Mouse (Mus musculus): ENCODE measurements around the gene Olfr974. TPM values are rescaled to one million over a fixed set of nuclear protein-coding genes. Genes with fewer than 3 reads are reported as not detected.
"Not testable (repeated sequence)": the region's sequence is repeated elsewhere in the genome, so short reads cannot be mapped to it uniquely, and the experiment has no call there.

The Olfr974 gene
- not detected in 2 replicates for polyA plus RNA-seq (2015; fragmentation: Nextera tagmentation; extraction: Ambion mirVana)

DNA sequence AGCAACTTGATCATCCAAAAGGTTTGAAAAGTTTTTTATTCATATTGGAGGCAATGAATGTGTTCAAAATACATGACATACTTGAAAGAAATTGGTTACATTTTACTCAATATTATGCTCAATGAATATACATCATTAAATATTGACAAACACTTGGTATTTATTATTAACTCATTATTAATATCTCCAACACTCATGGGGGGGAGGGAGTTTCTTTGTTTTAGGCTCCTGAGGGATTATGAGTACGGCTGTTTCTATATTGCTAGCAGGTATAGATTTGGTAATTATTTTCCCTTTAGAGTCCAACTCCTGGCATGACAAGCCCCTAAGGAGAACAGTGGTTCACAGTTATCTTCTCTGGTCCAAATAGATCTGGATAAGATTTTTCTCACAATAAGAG, at the start of gene Olfr974:
Gene Olfr974, plus strand, starts transcription at position 301 of the 400 bp plus-strand sequence.
- 83% methylated on average over 1 of the region's 1 CpGs for WGBS
- ATAC-seq (ENCODE audit: low FRiP score), result no peak
- no peak within 1 kb of the TSS for H3K4me3 ChIP-seq
- H3K9ac ChIP-seq, result no peak within 1 kb of the TSS
- H3K27me3 ChIP-seq, result no peaks in the 10 kb centered on the region
- H3K4me1 ChIP-seq (replicated peaks), result no peaks in the 10 kb centered on the region
- no peak within 1 kb of the TSS for H3K4me2 ChIP-seq
- no peaks in the 10 kb centered on the region for H3K36me3 ChIP-seq
- peaks cover 2% of the 10 kb centered on the region; the same call in 1 of the 2 replicates for H3K9me3 ChIP-seq
- H3K27ac ChIP-seq, result no peak within 1 kb of the TSS

- Histone ChIP-seq H3K9me3 (no peaks in the 10 kb centered on the region), H3K36me3 (no peaks in the 10 kb centered on the region), H3K27ac (no peak overlapping the region), H3K9ac (no peak overlapping the region), H3K4me1 (replicated peaks) (no peaks in the 10 kb centered on the region), H3K4me2 (no peak overlapping the region), H3K27me3 (no peaks in the 10 kb centered on the region), H3K4me3 (no peak overlapping the region)
- 77% methylated on average over 6 of the region's 6 CpGs for WGBS
- ATAC-seq (ENCODE audit: low FRiP score), result no peak
Measured at GRCm38 (mm10) chr9:39905106-39905505, 32.2 kb upstream of the Olfr974 start.

GRCm38 (mm10) chr9:39907036-39907435, 30.3 kb upstream of the Olfr974 start, which contains the start of gene Olfr229:
Gene Olfr229, plus strand, starts transcription at chr9:39907336.
- no peak within 1 kb of the TSS for H3K27ac ChIP-seq
- 80% methylated on average over 2 of the region's 2 CpGs for whole genome bisulfite sequencing
- H3K9ac ChIP-seq, result no peak within 1 kb of the TSS
- H3K4me2 ChIP-seq, result no peak within 1 kb of the TSS
- ATAC-seq (ENCODE audit: low FRiP score), result no peak
- H3K27me3 ChIP-seq, result no peaks in the 10 kb centered on the region
- H3K9me3 ChIP-seq, result no peaks in the 10 kb centered on the region
- H3K36me3 ChIP-seq, result no peaks in the 10 kb centered on the region
- no peak within 1 kb of the TSS for H3K4me3 ChIP-seq
- H3K4me1 ChIP-seq (replicated peaks), result no peaks in the 10 kb centered on the region

DNA sequence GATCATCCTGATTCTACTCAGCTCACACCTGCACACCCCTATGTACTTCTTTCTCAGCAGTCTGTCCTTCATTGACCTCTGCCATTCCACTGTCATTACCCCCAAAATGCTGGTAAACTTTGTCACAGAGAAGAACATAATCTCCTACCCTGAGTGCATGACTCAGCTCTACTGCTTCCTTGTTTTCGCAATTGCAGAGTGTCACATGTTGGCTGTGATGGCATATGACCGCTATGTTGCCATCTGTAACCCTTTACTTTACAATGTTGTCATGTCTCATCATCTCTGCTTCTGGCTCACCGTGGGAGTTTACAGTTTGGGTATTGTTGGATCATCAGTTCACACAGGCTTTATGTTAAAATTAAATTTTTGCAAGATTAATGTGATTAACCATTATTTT, 27.4 kb upstream of the Olfr974 start:
- Histone ChIP-seq H3K4me3 (no peak overlapping the region), H3K9ac (no peak overlapping the region), H3K4me1 (replicated peaks) (no peaks in the 10 kb centered on the region), H3K27ac (no peak overlapping the region), H3K27me3 (no peaks in the 10 kb centered on the region), H3K9me3 (no peaks in the 10 kb centered on the region), H3K4me2 (no peak overlapping the region), H3K36me3 (no peaks in the 10 kb centered on the region)
- ATAC-seq (ENCODE audit: low FRiP score), result no peak
- WGBS, result 93% methylated on average over 3 of the region's 3 CpGs

DNA sequence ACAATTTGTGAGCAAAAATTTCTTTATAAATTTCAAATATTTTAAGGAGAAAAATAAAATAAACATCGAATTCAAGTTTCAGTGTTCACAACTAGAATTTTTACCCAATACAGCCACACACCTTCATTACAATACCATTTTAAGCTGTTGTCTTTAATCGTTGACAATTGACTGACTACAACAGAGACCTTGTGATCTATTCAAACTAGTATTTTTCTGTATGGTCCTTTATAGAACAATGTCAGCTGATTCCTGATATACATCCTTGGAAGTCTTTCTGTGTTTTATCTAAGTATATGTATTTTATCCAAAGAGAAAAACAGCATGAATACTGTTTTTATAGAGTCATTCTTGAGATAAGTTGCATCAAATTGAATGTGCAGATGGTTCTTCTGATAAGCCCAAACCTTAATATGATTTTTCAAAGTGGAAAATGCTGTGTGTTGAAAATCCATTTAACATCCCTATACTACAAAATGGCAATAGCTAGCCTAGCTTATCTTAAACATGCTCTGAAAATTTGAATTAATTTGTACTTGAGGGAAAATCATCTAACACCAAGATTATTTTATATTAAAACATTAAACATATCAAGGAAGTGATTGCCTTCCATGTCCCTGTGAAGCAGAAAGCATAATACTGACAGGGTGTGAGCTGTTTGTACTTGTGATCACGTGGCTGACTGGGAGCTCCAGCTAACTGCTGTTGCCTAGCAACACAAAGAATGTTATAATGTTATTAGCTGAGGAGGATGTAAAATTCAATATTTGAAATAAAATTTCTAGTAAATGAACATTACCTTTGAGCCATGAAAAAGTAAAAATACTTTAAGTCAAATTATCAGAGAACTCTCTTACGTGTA, 9.1 kb upstream of the Olfr974 start:
- not testable (repeated sequence) for H3K27me3 ChIP-seq; H3K9me3 ChIP-seq; H3K4me1 ChIP-seq (replicated peaks); H3K27ac ChIP-seq; H3K9ac ChIP-seq; H3K4me2 ChIP-seq; H3K36me3 ChIP-seq; H3K4me3 ChIP-seq
- peak; percentile 87 for ATAC-seq (ENCODE audit: low FRiP score)
- no CpG with 5 or more reads among the region's 4 CpGs for WGBS

DNA sequence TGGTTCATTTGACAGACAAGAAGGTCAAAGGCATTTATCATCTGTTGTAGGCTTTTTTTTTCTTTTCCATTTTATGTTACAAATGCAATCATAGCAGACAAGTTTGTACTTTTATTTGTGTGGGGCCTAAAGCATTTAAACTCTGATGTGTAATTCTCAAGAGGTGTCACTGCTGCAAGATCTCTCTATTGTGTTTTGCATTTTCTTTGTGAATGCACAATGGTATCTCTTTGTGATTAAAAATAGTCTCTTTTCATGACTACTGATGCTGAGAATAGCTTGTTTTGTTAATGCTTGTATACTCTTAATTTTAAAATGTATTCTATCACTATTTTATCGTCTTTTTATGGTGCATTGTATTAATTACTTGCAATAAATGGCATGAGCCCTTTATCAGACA, 8.5 kb upstream of the Olfr974 start:
- H3K9ac ChIP-seq, H3K4me3 ChIP-seq: not testable (repeated sequence)
- ATAC-seq (ENCODE audit: low FRiP score), result peak; percentile 13; the same call in 1 of the 2 replicates

DNA sequence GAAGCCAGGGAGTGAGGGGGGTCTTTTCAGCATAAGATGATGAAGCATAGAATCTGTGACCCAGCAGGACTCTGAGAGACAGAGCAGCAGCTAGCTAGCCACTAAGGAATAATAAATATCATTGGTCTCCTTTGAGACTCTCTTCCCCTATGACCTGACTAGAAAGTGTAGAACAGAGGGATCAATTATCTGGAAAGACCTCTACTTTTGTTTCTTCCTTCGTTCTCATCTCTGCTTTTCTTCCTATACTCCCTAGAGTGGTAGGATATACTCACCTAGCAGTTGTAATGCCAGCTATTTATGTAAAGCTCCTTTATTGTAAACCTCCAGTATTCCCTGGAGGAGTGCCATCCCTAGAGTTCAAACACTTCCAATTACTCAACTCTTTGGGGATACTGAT, 14.6 kb downstream of the Olfr974 start, which contains the start of gene Olfr975:
Gene Olfr975, minus strand, starts transcription at position 101 of the 400 bp plus-strand sequence.
- H3K36me3 ChIP-seq, result no peaks in the 10 kb centered on the region
- no peak within 1 kb of the TSS for H3K4me2 ChIP-seq
- H3K27ac ChIP-seq, result no peak within 1 kb of the TSS
- H3K4me1 ChIP-seq (replicated peaks), result no peaks in the 10 kb centered on the region
- no peak within 1 kb of the TSS for H3K9ac ChIP-seq
- no peaks in the 10 kb centered on the region for H3K9me3 ChIP-seq
- no peak within 1 kb of the TSS for H3K4me3 ChIP-seq
- 67% methylated on average over 1 of the region's 1 CpGs for WGBS
- H3K27me3 ChIP-seq, result no peaks in the 10 kb centered on the region
- ATAC-seq (ENCODE audit: low FRiP score), result no peak

More for the DNA sequence above, 8.5 kb upstream of the Olfr974 start:
- H3K4me1 ChIP-seq (replicated peaks); H3K27ac ChIP-seq; H3K36me3 ChIP-seq; H3K9me3 ChIP-seq; H3K27me3 ChIP-seq; H3K4me2 ChIP-seq: not testable (repeated sequence)
- WGBS, result 55% methylated on average over 1 of the region's 1 CpGs

DNA sequence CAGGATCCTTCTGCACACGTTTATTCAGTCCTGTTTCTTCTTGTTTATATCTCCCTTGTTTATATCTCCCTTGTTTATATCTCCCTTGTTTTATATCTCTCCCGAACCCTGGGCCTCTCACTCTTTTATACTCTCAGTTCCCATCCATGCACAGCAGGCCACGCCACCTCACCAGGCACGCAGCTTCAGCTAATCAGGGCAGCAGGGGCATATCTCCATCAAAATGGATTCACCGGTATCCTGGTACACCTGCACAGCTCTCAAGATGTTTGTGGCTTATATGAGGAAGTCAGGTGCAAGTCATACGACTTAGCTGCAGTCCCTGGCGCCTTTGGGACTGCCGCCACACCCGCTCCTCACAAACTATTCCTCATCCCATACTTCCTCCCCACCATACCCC, 23.7 kb downstream of the Olfr974 start, which contains the start of gene Olfr976:
Gene Olfr976, minus strand, starts transcription at position 101 of the 400 bp plus-strand sequence.
- not testable (repeated sequence) for H3K27me3 ChIP-seq; H3K9me3 ChIP-seq; H3K27ac ChIP-seq; H3K4me1 ChIP-seq (replicated peaks); H3K36me3 ChIP-seq; ATAC-seq (ENCODE audit: low FRiP score); H3K9ac ChIP-seq; H3K4me3 ChIP-seq; H3K4me2 ChIP-seq
- WGBS, result 79% methylated on average over 8 of the region's 9 CpGs

DNA sequence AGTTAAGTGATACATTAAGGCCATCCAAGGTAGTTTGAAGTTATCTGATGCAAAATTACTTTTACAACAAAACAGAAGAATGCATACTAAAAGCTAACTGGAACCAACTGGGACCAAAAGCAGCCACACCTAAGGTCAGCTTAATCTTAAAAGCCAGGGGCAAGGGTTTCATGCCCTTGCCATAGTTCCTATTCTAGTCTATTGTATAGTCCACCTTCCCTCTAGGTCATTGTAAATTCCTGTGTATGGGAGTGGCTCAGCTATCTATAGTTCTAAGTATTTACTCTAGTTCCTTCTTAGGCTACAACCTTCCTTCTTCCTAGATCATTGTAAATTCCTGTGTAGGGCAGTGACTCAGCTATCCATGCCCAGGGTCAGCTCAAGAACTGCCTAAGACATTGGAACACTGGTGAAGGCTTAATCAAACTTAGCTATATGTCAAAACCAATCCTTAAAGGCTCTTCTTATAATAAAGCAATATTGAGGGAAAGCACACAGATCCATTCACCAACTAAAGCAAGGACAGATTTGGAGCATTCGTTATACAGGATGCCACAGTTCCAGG, 39.4 kb downstream of the Olfr974 start:
- not testable (repeated sequence) for ATAC-seq (ENCODE audit: low FRiP score)
- WGBS, result 94% methylated on average over 1 of the region's 1 CpGs

GRCm38 (mm10) chr9:39991813-39992212, 54.5 kb downstream of the Olfr974 start, which contains the start of gene Olfr978:
Gene Olfr978, plus strand, starts transcription at chr9:39992113.
- no peak for ATAC-seq (ENCODE audit: low FRiP score)
- H3K4me1 ChIP-seq (replicated peaks), result no peaks in the 10 kb centered on the region
- no peaks in the 10 kb centered on the region for H3K36me3 ChIP-seq
- 89% methylated on average over 2 of the region's 2 CpGs for WGBS
- no peaks in the 10 kb centered on the region for H3K27me3 ChIP-seq
- no peak within 1 kb of the TSS for H3K27ac ChIP-seq
- H3K9ac ChIP-seq, result no peak within 1 kb of the TSS
- H3K4me3 ChIP-seq, result no peak within 1 kb of the TSS
- H3K4me2 ChIP-seq, result no peak within 1 kb of the TSS
- H3K9me3 ChIP-seq, result no peaks in the 10 kb centered on the region

More for the DNA sequence above, 39.4 kb downstream of the Olfr974 start:
- H3K4me3 ChIP-seq; H3K4me2 ChIP-seq; H3K36me3 ChIP-seq; H3K9me3 ChIP-seq; H3K4me1 ChIP-seq (replicated peaks); H3K27me3 ChIP-seq; H3K9ac ChIP-seq; H3K27ac ChIP-seq: not testable (repeated sequence)

Measured in hindbrain, embryonic 13.5 days (tissue).